8 mouse cellular contexts compared by ENCODE assay signal in the genomic region with DNA sequence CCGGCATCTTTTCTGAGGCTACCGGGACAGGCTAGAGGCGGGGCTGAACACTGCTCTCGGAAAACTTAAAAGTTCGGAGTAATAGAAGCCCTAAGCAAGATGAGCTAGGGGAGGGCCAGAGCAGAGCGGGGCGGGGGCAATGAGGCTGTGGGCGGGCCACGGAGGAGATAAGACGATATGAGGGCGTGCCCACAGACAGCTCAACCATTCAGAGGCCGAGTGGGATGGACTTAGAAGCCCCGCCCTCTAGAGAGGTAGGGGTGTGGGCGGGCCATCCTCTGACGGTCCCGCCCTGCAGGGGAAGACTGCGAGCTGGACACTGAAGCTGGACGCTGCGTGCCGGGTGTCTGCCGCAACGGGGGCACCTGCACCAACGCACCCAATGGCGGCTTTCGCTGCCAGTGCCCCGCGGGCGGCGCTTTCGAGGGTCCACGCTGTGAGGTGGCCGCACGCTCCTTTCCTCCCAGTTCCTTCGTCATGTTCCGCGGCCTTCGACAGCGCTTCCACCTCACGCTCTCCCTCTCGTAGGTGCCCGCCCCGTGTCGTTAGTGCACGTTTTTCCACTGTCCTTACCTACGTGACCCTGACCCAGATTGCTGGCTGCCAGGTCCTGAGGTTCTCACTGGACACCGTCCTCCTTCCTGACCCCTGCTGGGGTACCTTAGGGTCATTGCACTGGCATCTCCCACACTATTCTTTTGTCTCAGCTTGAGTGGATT. TPM values are rescaled to one million over a fixed set of nuclear protein-coding genes. Genes with fewer than 3 reads are reported as not detected.
A peak's percentile ranks its signal among the peaks of the same experiment; 100 is the strongest.
DNase-seq lines count a peak whose midpoint lies in the region; ATAC-seq and TF ChIP-seq lines count a peak whose summit lies in the region.

No protein-coding gene starts in this region.

- in situ Hi-C loops in CH12.LX (cut with MboI; ENCODE audit: low pct_ligation_motif_present, low pct_unique_long_range_greater_than_20kb, low sequenced_read_pairs): no loop called here

- no peak for TF ChIP-seq CTCF in CH12.LX (conservative IDR thresholded peaks at IDR 0.05 in 1 of 2, IDR thresholded peaks at IDR 0.05 in 1 of 2; ENCODE audit: low read depth in 2 of 2, low read length in 2 of 2)
- TF ChIP-seq CTCF in stomach, postnatal 0 days (IDR thresholded peaks at IDR 0.05; ENCODE audit: low read depth): no peak

- intact Hi-C loops in heart, postnatal 14 days (cut with DNase I): no loop called here

- peaks cover 0 to 7% of the 10 kb centered on the region in 2 experiments; a peak in 2 of 4 replicates for H3K4me1 ChIP-seq in CH12.LX (ENCODE audit: control insufficient read depth in 1 of 2, insufficient read depth in 2 of 2)
- peaks cover 34% of the 10 kb centered on the region for H3K4me1 ChIP-seq in forebrain, embryonic 14.5 days (ENCODE audit: control insufficient read depth, insufficient read depth, low read length)
- H3K4me1 ChIP-seq in neural tube, embryonic 13.5 days (replicated peaks): peaks cover 57% of the 10 kb centered on the region
- peaks cover 5% of the 10 kb centered on the region for H3K4me1 ChIP-seq in stomach, postnatal 0 days (replicated peaks; ENCODE audit: control insufficient read depth, insufficient read depth)

- WGBS in forebrain, embryonic 14.5 days: 3% methylated on average over 46 of the region's 46 CpGs
- WGBS in large intestine, adult 2 months: 2% methylated on average over 46 of the region's 46 CpGs
- 9% methylated on average over 46 of the region's 46 CpGs for WGBS in neural tube, embryonic 13.5 days
- 4% methylated on average over 46 of the region's 46 CpGs for WGBS in stomach, postnatal 0 days

- ATAC-seq in forebrain, embryonic 14.5 days: peak; percentile 97
- ATAC-seq in neural tube, embryonic 13.5 days (ENCODE audit: low read depth): peak; percentile 91
- peak; percentile 98 for ATAC-seq in stomach, postnatal 0 days (ENCODE audit: low FRiP score, low TSS enrichment)

- TF ChIP-seq RAD21 in CH12.LX (IDR thresholded peaks at IDR 0.05; ENCODE audit: low read depth, low read length): no peak

- peak overlapping the region; percentile 6; the same call in 1 of the 2 replicates for H3K4me2 ChIP-seq in CH12.LX (ENCODE audit: insufficient read depth, low read depth, poor library complexity, severe bottlenecking)
- peak overlapping the region; percentile 72 for H3K4me2 ChIP-seq in forebrain, embryonic 14.5 days (ENCODE audit: low read length)
- H3K4me2 ChIP-seq in neural tube, embryonic 13.5 days: peak overlapping the region; percentile 74
- peak overlapping the region; percentile 90 for H3K4me2 ChIP-seq in stomach, postnatal 0 days (replicated peaks; ENCODE audit: low read depth)

- peaks cover 17% of the 10 kb centered on the region for H3K9me3 ChIP-seq in CH12.LX (replicated peaks; ENCODE audit: low read length)
- H3K9me3 ChIP-seq in forebrain, embryonic 14.5 days (replicated peaks; ENCODE audit: control insufficient read depth, low read length): no peaks in the 10 kb centered on the region
- no peaks in the 10 kb centered on the region for H3K9me3 ChIP-seq in neural tube, embryonic 13.5 days
- H3K9me3 ChIP-seq in stomach, postnatal 0 days (ENCODE audit: control insufficient read depth, low read length): no peaks in the 10 kb centered on the region

- peak; percentile 41 for DNase-seq in CH12.LX (ENCODE audit: extremely low read depth)
- peak; percentile 76 for DNase-seq in cerebellum, adult 11 months
- DNase-seq in forebrain, embryonic 14.5 days (ENCODE audit: low spot score): peak; percentile 94
- DNase-seq in heart, postnatal 14 days: peak; percentile 80 to 83
- DNase-seq in large intestine, adult 2 months (ENCODE audit: low read depth, low spot score): peak; percentile 68
- peak; percentile 94 to 96 for DNase-seq in lung, adult 18-20 months
- peak; percentile 93 for DNase-seq in stomach, postnatal 0 days (ENCODE audit: low spot score)

- dilution Hi-C loops in CH12.LX (cut with MboI; ENCODE audit: extremely low pct_ligation_motif_present, extremely low pct_unique_long_range_greater_than_20kb, low sequenced_read_pairs): no loop called here

- no peak overlapping the region for H3K27ac ChIP-seq in CH12.LX (ENCODE audit: insufficient read depth, low read depth)
- H3K27ac ChIP-seq in forebrain, embryonic 14.5 days (ENCODE audit: low read depth, low read length): no peak overlapping the region
- H3K27ac ChIP-seq in neural tube, embryonic 13.5 days (replicated peaks): no peak overlapping the region
- H3K27ac ChIP-seq in stomach, postnatal 0 days (replicated peaks): no peak overlapping the region

- H3K4me3 ChIP-seq in CH12.LX (replicated peaks in 1 of 3; ENCODE audit: low read depth in 2 of 3, low read length in 2 of 3, poor library complexity in 1 of 3): peak overlapping the region in 1 of 3 experiments; percentile 27
- peak overlapping the region; percentile 30 for H3K4me3 ChIP-seq in forebrain, embryonic 14.5 days (ENCODE audit: low read depth, low read length)
- peak overlapping the region; percentile 38 for H3K4me3 ChIP-seq in neural tube, embryonic 13.5 days
- H3K4me3 ChIP-seq in stomach, postnatal 0 days (ENCODE audit: low read depth, low read length): peak overlapping the region; percentile 46

- no peak for TF ChIP-seq EP300 in CH12.LX (IDR thresholded peaks at IDR 0.05; ENCODE audit: low read length)
- no peak for TF ChIP-seq EP300 in stomach, postnatal 0 days (optimal IDR thresholded peaks at IDR 0.05)

- no peaks in the 10 kb centered on the region for H3K79me2 ChIP-seq in CH12.LX (replicated peaks; ENCODE audit: control insufficient read depth, extremely low read depth, insufficient read depth, poor library complexity, severe bottlenecking)

- H3K9ac ChIP-seq in CH12.LX (ENCODE audit: insufficient read depth, low read depth): no peak overlapping the region
- H3K9ac ChIP-seq in forebrain, embryonic 14.5 days (ENCODE audit: low read length): peak overlapping the region; percentile 43; the same call in 1 of the 2 replicates
- peak overlapping the region; percentile 49; the same call in 1 of the 2 replicates for H3K9ac ChIP-seq in neural tube, embryonic 13.5 days
- no peak overlapping the region for H3K9ac ChIP-seq in stomach, postnatal 0 days (ENCODE audit: low read length)

- H3K27me3 ChIP-seq in CH12.LX (replicated peaks): peaks cover 74% of the 10 kb centered on the region
- H3K27me3 ChIP-seq in forebrain, embryonic 14.5 days (replicated peaks; ENCODE audit: control insufficient read depth, insufficient read depth, low read length): 0 out of 2 replicates have a peak, but pooled peaks cover 16% of the 10 kb centered on the region
- peaks cover 58% of the 10 kb centered on the region for H3K27me3 ChIP-seq in neural tube, embryonic 13.5 days
- H3K27me3 ChIP-seq in stomach, postnatal 0 days (ENCODE audit: control insufficient read depth, insufficient read depth, low read length): peaks cover 2% of the 10 kb centered on the region; the same call in 1 of the 2 replicates

- no peaks in the 10 kb centered on the region for H3K36me3 ChIP-seq in CH12.LX (replicated peaks in 1 of 2; ENCODE audit: control insufficient read depth in 1 of 2, insufficient read depth in 1 of 2, low read length in 1 of 2)
- peaks cover 92% of the 10 kb centered on the region for H3K36me3 ChIP-seq in forebrain, embryonic 14.5 days (ENCODE audit: control insufficient read depth, insufficient read depth, low read length)
- peaks cover 91% of the 10 kb centered on the region for H3K36me3 ChIP-seq in neural tube, embryonic 13.5 days
- no peaks in the 10 kb centered on the region for H3K36me3 ChIP-seq in stomach, postnatal 0 days (ENCODE audit: control insufficient read depth, insufficient read depth, low read length)

- no peak for TF ChIP-seq POLR2A in CH12.LX (IDR thresholded peaks at IDR 0.05; ENCODE audit: low read depth, low read length)

RNA-seq across cellular contexts. Expression of a gene that starts 6.4 kb away (rescaled TPM):
- 0.04 and 0.29 TPM in 2 replicates for total RNA-seq in CH12.LX (2012; rRNA removed)
- not detected in 2 replicates for total RNA-seq in CH12.LX (2014; rRNA removed)
- polyA plus RNA-seq in CH12.LX (2012; ENCODE audit: insufficient read length, low read depth): 0.04 TPM in 1 of 2 replicates, not detected in the other
- polyA plus RNA-seq in forebrain, embryonic 14.5 days (2014; fragmentation: Nextera tagmentation; extraction: Ambion mirVana): 10.7 and 17.6 TPM in 2 replicates
- under 1 TPM; 0.12 TPM for total RNA-seq in heart, postnatal 14 days (2021)
- 0.79 and 0.95 TPM in 2 replicates for polyA plus RNA-seq in large intestine, adult 2 months (2012; rRNA removed)
- 12.1 and 12.2 TPM in 2 replicates for polyA plus RNA-seq in neural tube, embryonic 13.5 days (2015; fragmentation: Nextera tagmentation; extraction: Ambion mirVana)
- polyA plus RNA-seq in stomach, postnatal 0 days (2015; fragmentation: Nextera tagmentation; extraction: Ambion mirVana): 0.15 and 0.22 TPM in 2 replicates

RNA-seq across cellular contexts. Expression of a gene that starts 20.5 kb away (rescaled TPM):
- total RNA-seq in CH12.LX (2012; rRNA removed) (5.0 and 5.2 TPM in 2 replicates), CH12.LX (2014; rRNA removed) (3.4 and 5.0 TPM in 2 replicates)
- 8.3 and 10.0 TPM in 2 replicates for polyA plus RNA-seq in CH12.LX (2012; ENCODE audit: insufficient read length, low read depth)
- 10.6 and 14.7 TPM in 2 replicates for polyA plus RNA-seq in forebrain, embryonic 14.5 days (2014; fragmentation: Nextera tagmentation; extraction: Ambion mirVana)
- 10 to 100 TPM; 27.0 TPM for total RNA-seq in heart, postnatal 14 days (2021)
- polyA plus RNA-seq in large intestine, adult 2 months (2012; rRNA removed): 598 and 654 TPM in 2 replicates
- 12.7 and 13.5 TPM in 2 replicates for polyA plus RNA-seq in neural tube, embryonic 13.5 days (2015; fragmentation: Nextera tagmentation; extraction: Ambion mirVana)
- 8.0 and 8.2 TPM in 2 replicates for polyA plus RNA-seq in stomach, postnatal 0 days (2015; fragmentation: Nextera tagmentation; extraction: Ambion mirVana)

RNA-seq across cellular contexts. Expression of a gene that starts 24.4 kb away (rescaled TPM):
- total RNA-seq in CH12.LX (2012; rRNA removed) (4.4 and 6.6 TPM in 2 replicates), CH12.LX (2014; rRNA removed) (5.1 and 6.4 TPM in 2 replicates)
- polyA plus RNA-seq in CH12.LX (2012; ENCODE audit: insufficient read length, low read depth): 11.9 and 13.2 TPM in 2 replicates
- 13.6 and 19.2 TPM in 2 replicates for polyA plus RNA-seq in forebrain, embryonic 14.5 days (2014; fragmentation: Nextera tagmentation; extraction: Ambion mirVana)
- total RNA-seq in heart, postnatal 14 days (2021): 10 to 100 TPM in 1 of 2 experiments, 1 to 10 TPM in 1; 9.9 to 11.4 TPM
- 9.6 and 11.2 TPM in 2 replicates for polyA plus RNA-seq in large intestine, adult 2 months (2012; rRNA removed)
- polyA plus RNA-seq in neural tube, embryonic 13.5 days (2015; fragmentation: Nextera tagmentation; extraction: Ambion mirVana): 20.7 and 23.9 TPM in 2 replicates
- 7.9 and 8.5 TPM in 2 replicates for polyA plus RNA-seq in stomach, postnatal 0 days (2015; fragmentation: Nextera tagmentation; extraction: Ambion mirVana)

RNA-seq across cellular contexts. Expression of a gene that starts 49.0 kb away (rescaled TPM):
- total RNA-seq in CH12.LX (2012; rRNA removed) (17.5 and 27.2 TPM in 2 replicates), CH12.LX (2014; rRNA removed) (22.6 and 23.6 TPM in 2 replicates)
- polyA plus RNA-seq in CH12.LX (2012; ENCODE audit: insufficient read length, low read depth): 28.4 and 31.4 TPM in 2 replicates
- 217 and 221 TPM in 2 replicates for polyA plus RNA-seq in forebrain, embryonic 14.5 days (2014; fragmentation: Nextera tagmentation; extraction: Ambion mirVana)
- total RNA-seq in heart, postnatal 14 days (2021): 10 to 100 TPM; 30.7 to 31.8 TPM
- 39.4 and 49.2 TPM in 2 replicates for polyA plus RNA-seq in large intestine, adult 2 months (2012; rRNA removed)
- 183 and 204 TPM in 2 replicates for polyA plus RNA-seq in neural tube, embryonic 13.5 days (2015; fragmentation: Nextera tagmentation; extraction: Ambion mirVana)
- polyA plus RNA-seq in stomach, postnatal 0 days (2015; fragmentation: Nextera tagmentation; extraction: Ambion mirVana): 35.7 and 37.8 TPM in 2 replicates

Comparison
In these comparisons a context has a peak if more than half of its experiments do, and no peak if none do; other contexts are left out.
1. DNase-seq: peak in every context shown above with its lines; median percentile 95 in lung, adult 18-20 months; 94 in forebrain, embryonic 14.5 days; 93 in stomach, postnatal 0 days; 82 in heart, postnatal 14 days; 76 in cerebellum, adult 11 months; 68 in large intestine, adult 2 months; 41 in CH12.LX.
2. H3K4me2 ChIP-seq: peak in every context shown above with its lines; median percentile 90 in stomach, postnatal 0 days; 74 in neural tube, embryonic 13.5 days; 72 in forebrain, embryonic 14.5 days; 6 in CH12.LX.
3. H3K9ac ChIP-seq: peak in forebrain, embryonic 14.5 days (single experiment) and neural tube, embryonic 13.5 days (single experiment); none in CH12.LX (single experiment) and stomach, postnatal 0 days (single experiment).
4. RNA of a gene that starts 20.5 kb away (polyA plus RNA-seq): 598 to 654 TPM in large intestine, adult 2 months; 12.7 to 13.5 TPM in neural tube, embryonic 13.5 days, 10.6 to 14.7 TPM in forebrain, embryonic 14.5 days, 8.3 to 10.0 TPM in CH12.LX and 8.0 to 8.2 TPM in stomach, postnatal 0 days; every median in the first group is over 10 times any median in the second.
5. Peak in every context shown above with its lines, with median percentiles within 50 percentile points of each other: ATAC-seq.